Mouse (Mus musculus): ENCODE results near the gene Ccdc102a.

DNA sequence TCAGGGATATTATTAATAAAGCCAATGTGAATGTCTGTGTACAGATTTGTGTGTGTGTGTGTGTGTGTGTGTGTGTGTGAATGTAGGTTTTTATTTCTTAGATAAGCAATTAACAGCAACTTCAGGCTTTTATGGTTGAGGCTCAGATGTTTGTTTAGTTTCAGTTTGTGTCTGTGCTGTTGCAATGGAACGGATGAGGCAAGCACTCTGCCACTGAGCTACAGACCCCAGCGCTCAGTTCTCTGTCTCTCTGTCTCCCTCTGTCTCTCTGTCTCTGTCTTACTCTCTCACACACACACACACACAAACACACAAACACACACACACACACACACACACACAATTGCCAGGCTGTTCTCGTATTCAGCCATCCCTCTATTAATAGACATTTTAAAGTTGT lies 10.3 kb upstream of the Ccdc102a start:
- TF ChIP-seq EP300 (IDR thresholded peaks at IDR 0.05; ENCODE audit: low read depth) (no peak), CTCF (IDR thresholded peaks at IDR 0.05; ENCODE audit: low read depth) (no peak)
